In genomic region chr19:5828905-5829304, GRCm38 (mm10) we compare ENCODE assay signal across 28 mouse cellular contexts. TPM values are rescaled to one million over a fixed set of nuclear protein-coding genes. Genes with fewer than 3 reads are reported as not detected.
A peak's percentile ranks its signal among the peaks of the same experiment; 100 is the strongest.
DNase-seq lines count a peak whose midpoint lies in the region; ATAC-seq and TF ChIP-seq lines count a peak whose summit lies in the region.
"Had no signal": no experiment of that assay in that cellular context is flagged by ENCODE, and none has a peak within 500 bp of the region (broad histone marks: within the 10 kb centered on the region; RNA-seq: fewer than 3 reads in every experiment).

No protein-coding gene starts in this region.

- peaks cover 37% of the 10 kb centered on the region for H3K4me1 ChIP-seq in heart, adult 2 months (ENCODE audit: control insufficient read depth, insufficient read depth, low read length)
- peaks cover 45% of the 10 kb centered on the region for H3K4me1 ChIP-seq in heart, embryonic 10.5 days
- H3K4me1 ChIP-seq in megakaryocyte, embryonic 14.5 days: peaks cover 96% of the 10 kb centered on the region
- H3K4me1 ChIP-seq: midbrain, embryonic 15.5 days had no signal

- H3K9me3 ChIP-seq in heart, embryonic 10.5 days: no peaks in the 10 kb centered on the region
- H3K9me3 ChIP-seq in megakaryocyte, embryonic 14.5 days: no peaks in the 10 kb centered on the region
- H3K9me3 ChIP-seq: embryonic facial prominence, embryonic 15.5 days; forebrain, embryonic 13.5 days; hindbrain, embryonic 10.5 days; intestine, embryonic 15.5 days; lung, embryonic 15.5 days; midbrain, embryonic 10.5 days; midbrain, embryonic 15.5 days had no signal

- intact Hi-C loops in heart, adult 2 months (cut with DNase I): no loop called here

- H3K79me2 ChIP-seq in heart, adult 2 months (replicated peaks; ENCODE audit: control insufficient read depth, insufficient read depth, low read length): no peaks in the 10 kb centered on the region; the same call in 1 of the 2 replicates
- H3K79me2 ChIP-seq in macrophage (ENCODE audit: inconsistent target): peaks cover 79% of the 10 kb centered on the region

- DNase-seq in heart, adult 2 months: no peak
- DNase-seq in heart, embryonic 10.5 days (ENCODE audit: low spot score): no peak
- DNase-seq in thymus, postnatal 25 days: no peak
- DNase-seq: adrenal gland, postnatal 25 days; cerebellum, adult 18-20 months; cerebellum, postnatal 14 days; heart, postnatal 14 days; kidney, adult 8-10 months; layer of hippocampus, postnatal 36 days; left cerebral cortex, postnatal 4 days; lung, postnatal 4 days; right cerebral cortex, postnatal 25 days; spleen, adult 18-20 months; thymus, adult 2 months; thymus, postnatal 4 days had no signal

- no peak overlapping the region for H3K4me3 ChIP-seq in heart, adult 2 months
- no peak overlapping the region for H3K4me3 ChIP-seq in heart, embryonic 10.5 days
- peak overlapping the region; percentile 71 for H3K4me3 ChIP-seq in megakaryocyte, embryonic 14.5 days (replicated peaks)
- H3K4me3 ChIP-seq in macrophage (ENCODE audit: inconsistent target): no peak overlapping the region
- H3K4me3 ChIP-seq: embryonic facial prominence, embryonic 15.5 days; forebrain, embryonic 13.5 days; hindbrain, embryonic 10.5 days; intestine, embryonic 15.5 days; lung, embryonic 15.5 days; midbrain, embryonic 10.5 days; midbrain, embryonic 15.5 days had no signal

- peak overlapping the region; percentile 72; the same call in 1 of the 2 replicates for H3K27ac ChIP-seq in heart, adult 2 months
- no peak overlapping the region for H3K27ac ChIP-seq in heart, embryonic 10.5 days
- H3K27ac ChIP-seq in macrophage: 0 out of 2 replicates have a peak overlapping the region, but pooled peaks have one; percentile 7
- H3K27ac ChIP-seq: embryonic facial prominence, embryonic 15.5 days; forebrain, embryonic 13.5 days; intestine, embryonic 15.5 days; liver, embryonic 14.5 days; lung, embryonic 15.5 days; midbrain, embryonic 10.5 days; midbrain, embryonic 15.5 days had no signal

- ATAC-seq in megakaryocyte, adult 5-6 weeks (ENCODE audit: poor library complexity, severe bottlenecking): no peak
- ATAC-seq: forebrain, embryonic 13.5 days; hindbrain, embryonic 16.5 days; intestine, embryonic 15.5 days; midbrain, embryonic 15.5 days had no signal

- TF ChIP-seq EP300 in heart, adult 2 months (IDR thresholded peaks at IDR 0.05; ENCODE audit: insufficient read depth, low read depth, low read length): no peak

- no peak for TF ChIP-seq POLR2A in heart, adult 2 months (IDR thresholded peaks at IDR 0.05; ENCODE audit: insufficient read depth, low read depth, low read length)

- H3K36me3 ChIP-seq in heart, adult 2 months (ENCODE audit: control insufficient read depth, insufficient read depth, low read length): peaks cover 60% of the 10 kb centered on the region
- H3K36me3 ChIP-seq in heart, embryonic 10.5 days: no peaks in the 10 kb centered on the region
- peaks cover 100% of the 10 kb centered on the region for H3K36me3 ChIP-seq in megakaryocyte, embryonic 14.5 days (replicated peaks; ENCODE audit: low read length)
- H3K36me3 ChIP-seq in macrophage (ENCODE audit: inconsistent target): peaks cover 59% of the 10 kb centered on the region
- H3K36me3 ChIP-seq: embryonic facial prominence, embryonic 15.5 days; hindbrain, embryonic 10.5 days; lung, embryonic 15.5 days; midbrain, embryonic 10.5 days; midbrain, embryonic 15.5 days had no signal

- 0 out of 2 replicates have a peak overlapping the region, but pooled peaks have one; percentile 8 for H3K9ac ChIP-seq in heart, adult 2 months (ENCODE audit: low read depth, low read length)
- H3K9ac ChIP-seq: embryonic facial prominence, embryonic 15.5 days; forebrain, embryonic 13.5 days; intestine, embryonic 15.5 days; liver, embryonic 14.5 days; lung, embryonic 15.5 days; midbrain, embryonic 15.5 days had no signal

- TF ChIP-seq CTCF in heart, adult 2 months (IDR thresholded peaks at IDR 0.05): no peak

- 85% methylated on average over 7 of the region's 7 CpGs for WGBS in heart, adult 2 months
- 87% methylated on average over 7 of the region's 7 CpGs for WGBS in heart, embryonic 10.5 days
- WGBS in macrophage (ENCODE audit: missing documents): 100% methylated on average over 4 of the region's 7 CpGs

- H3K27me3 ChIP-seq in heart, adult 2 months (ENCODE audit: control insufficient read depth, insufficient read depth, low read length): no peaks in the 10 kb centered on the region
- H3K27me3 ChIP-seq in heart, embryonic 10.5 days (ENCODE audit: insufficient read depth, poor library complexity, severe bottlenecking): no peaks in the 10 kb centered on the region
- no peaks in the 10 kb centered on the region for H3K27me3 ChIP-seq in megakaryocyte, embryonic 14.5 days (replicated peaks)
- H3K27me3 ChIP-seq: CH12.LX; embryonic facial prominence, embryonic 15.5 days; forebrain, embryonic 13.5 days; intestine, embryonic 15.5 days; lung, embryonic 15.5 days; midbrain, embryonic 15.5 days had no signal

RNA-seq across cellular contexts. Expression of gene Frmd8, which starts 46.2 kb away (rescaled TPM):
- total RNA-seq in heart, adult 2 months (2021): 1 to 10 TPM; 7.7 to 8.4 TPM
- polyA plus RNA-seq in heart, adult 2 months (2012; rRNA removed): 7.0 and 9.3 TPM in 2 replicates
- 40.6 and 46.3 TPM in 2 replicates for polyA plus RNA-seq in heart, embryonic 10.5 days (2016; fragmentation: Nextera tagmentation; extraction: Ambion mirVana)
- 28.5 and 57.6 TPM in 2 replicates for polyA plus RNA-seq in megakaryocyte, embryonic 14.5 days (2012; ENCODE audit: insufficient read depth, low replicate concordance)
- 21.4 and 21.9 TPM in 2 replicates for total RNA-seq in megakaryocyte, adult 5-6 weeks (2015)
- total RNA-seq in megakaryocyte, adult 5-6 weeks (2017): 19.3 and 23.3 TPM in 2 replicates
- total RNA-seq in macrophage (2018; cell fraction: chromatin; rRNA removed): 10 to 100 TPM in 20 of 26 experiments, 1 to 10 TPM in 6; 4.2 to 72.2 (median 26.5) TPM
- total RNA-seq in macrophage (2018; cell fraction: cytosol; rRNA removed): 10 to 100 TPM; 14.6 to 30.6 (median 23.5) TPM
- 10 to 100 TPM in 25 of 26 experiments, 1 to 10 TPM in 1; 8.8 to 44.5 (median 22.9) TPM for total RNA-seq in macrophage (2018; cell fraction: nucleus; rRNA removed)
- polyA plus RNA-seq in macrophage (2018): 8.1 to 26.2 TPM (median 19.8 TPM) in 3 replicates

RNA-seq across cellular contexts. Expression of gene Slc25a45, which starts 48.7 kb away (rescaled TPM):
- 1 to 10 TPM; 2.8 TPM for total RNA-seq in heart, adult 2 months (2021)
- 7.9 and 8.2 TPM in 2 replicates for polyA plus RNA-seq in heart, adult 2 months (2012; rRNA removed)
- 2.1 and 2.5 TPM in 2 replicates for polyA plus RNA-seq in heart, embryonic 10.5 days (2016; fragmentation: Nextera tagmentation; extraction: Ambion mirVana)
- polyA plus RNA-seq in megakaryocyte, embryonic 14.5 days (2012; ENCODE audit: insufficient read depth, low replicate concordance): 3.6 and 6.9 TPM in 2 replicates
- 55.6 and 67.9 TPM in 2 replicates for total RNA-seq in megakaryocyte, adult 5-6 weeks (2015)
- total RNA-seq in megakaryocyte, adult 5-6 weeks (2017): 69.1 and 73.5 TPM in 2 replicates
- 100 to 1,000 TPM in 13 of 26 experiments, 10 to 100 TPM in 11, 1 to 10 TPM in 2; 8.2 to 252 (median 93.8) TPM for total RNA-seq in macrophage (2018; cell fraction: chromatin; rRNA removed)
- total RNA-seq in macrophage (2018; cell fraction: cytosol; rRNA removed): 10 to 100 TPM; 23.1 to 86.6 (median 55.7) TPM
- total RNA-seq in macrophage (2018; cell fraction: nucleus; rRNA removed): 100 to 1,000 TPM in 15 of 26 experiments, 10 to 100 TPM in 11; 18.0 to 263 (median 107) TPM
- polyA plus RNA-seq in macrophage (2018): 44.6 to 74.8 TPM (median 53.2 TPM) in 3 replicates

RNA-seq across cellular contexts. Expression of gene Scyl1, which starts 57.7 kb away (rescaled TPM):
- total RNA-seq in heart, adult 2 months (2021): 10 to 100 TPM; 57.2 to 70.0 TPM
- polyA plus RNA-seq in heart, adult 2 months (2012; rRNA removed): 95.6 and 113 TPM in 2 replicates
- 74.4 and 75.2 TPM in 2 replicates for polyA plus RNA-seq in heart, embryonic 10.5 days (2016; fragmentation: Nextera tagmentation; extraction: Ambion mirVana)
- polyA plus RNA-seq in megakaryocyte, embryonic 14.5 days (2012; ENCODE audit: insufficient read depth, low replicate concordance): 30.0 and 71.8 TPM in 2 replicates
- total RNA-seq in megakaryocyte, adult 5-6 weeks (2015): 20.2 and 21.8 TPM in 2 replicates
- total RNA-seq in megakaryocyte, adult 5-6 weeks (2017): 30.9 and 41.5 TPM in 2 replicates
- total RNA-seq in macrophage (2018; cell fraction: chromatin; rRNA removed): 100 to 1,000 TPM in 7 of 26 experiments, 10 to 100 TPM in 19; 63.9 to 148 (median 86.2) TPM
- total RNA-seq in macrophage (2018; cell fraction: cytosol; rRNA removed): 10 to 100 TPM; 31.6 to 62.4 (median 45.0) TPM
- total RNA-seq in macrophage (2018; cell fraction: nucleus; rRNA removed): 100 to 1,000 TPM in 4 of 26 experiments, 10 to 100 TPM in 22; 42.7 to 104 (median 71.0) TPM
- 46.2 to 54.8 TPM (median 52.4 TPM) in 3 replicates for polyA plus RNA-seq in macrophage (2018)
